Comparison of ENCODE assay signal across 9 mouse cellular contexts in the genomic region with DNA sequence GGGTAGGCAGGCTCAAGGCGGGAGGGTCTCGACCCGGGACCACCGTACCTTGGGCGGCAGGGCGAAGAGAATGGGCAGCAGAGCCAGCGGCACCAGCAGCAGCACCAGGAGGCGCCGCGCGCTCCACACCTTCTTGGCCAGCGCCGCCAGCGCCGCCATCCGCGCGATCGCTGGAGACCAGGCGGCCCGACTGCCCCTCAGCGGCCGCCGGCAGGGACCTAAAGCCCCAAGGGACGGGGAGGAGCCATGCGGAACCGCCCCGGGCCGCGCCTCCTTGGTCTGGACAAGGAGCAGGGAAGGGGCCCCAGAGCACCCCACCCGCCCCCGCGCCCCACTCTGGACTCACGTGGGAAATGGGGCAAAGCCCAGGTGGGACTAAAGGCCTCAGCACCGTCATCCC. TPM values are rescaled to one million over a fixed set of nuclear protein-coding genes. Genes with fewer than 3 reads are reported as not detected.
DNase-seq lines count a peak whose midpoint lies in the region; ATAC-seq and TF ChIP-seq lines count a peak whose summit lies in the region.
"Had no signal": no experiment of that assay in that cellular context is flagged by ENCODE, and none has a peak within 500 bp of the region (broad histone marks: within the 10 kb centered on the region; RNA-seq: fewer than 3 reads in every experiment).

Gene Slc13a3 (minus strand): TSS at position 228 of the 400 bp plus-strand sequence.

- no peak for TF ChIP-seq POLR2A in liver, adult 2 months (IDR thresholded peaks at IDR 0.05; ENCODE audit: extremely low read depth, insufficient read depth, low read length)

- H3K9ac ChIP-seq in heart, embryonic 13.5 days = peak within 1 kb of the TSS; percentile 58
- H3K9ac ChIP-seq in intestine, embryonic 16.5 days (ENCODE audit: low read depth, low read length) = no peak within 1 kb of the TSS
- peak within 1 kb of the TSS; percentile 37 for H3K9ac ChIP-seq in liver, adult 2 months (ENCODE audit: low read depth, low read length)
- H3K9ac ChIP-seq in stomach, embryonic 14.5 days (replicated peaks; ENCODE audit: low read depth, low read length) = no peak within 1 kb of the TSS

- DNase-seq in heart, postnatal 25 days (ENCODE audit: low spot score) = no peak
- DNase-seq in embryonic facial prominence, embryonic 10.5 days (ENCODE audit: low spot score) = peak; percentile 45
- no peak for DNase-seq in liver, adult 2 months (ENCODE audit: extremely low read depth, low read depth, low spot score)
- no peak for DNase-seq in B cell, adult 2 months
- no peak for DNase-seq in natural killer cell, adult 2 months (ENCODE audit: low spot score in 2 of 2)

- no peaks in the 10 kb centered on the region for H3K79me2 ChIP-seq in liver, adult 2 months (ENCODE audit: control insufficient read depth, insufficient read depth, low read length)

- no peak within 1 kb of the TSS for H3K27ac ChIP-seq in heart, embryonic 13.5 days (replicated peaks)
- 0 out of 2 replicates have a peak within 1 kb of the TSS, but pooled peaks have one; percentile 35 for H3K27ac ChIP-seq in embryonic facial prominence, embryonic 10.5 days (replicated peaks)
- no peak within 1 kb of the TSS for H3K27ac ChIP-seq in intestine, embryonic 16.5 days (ENCODE audit: low read length)
- H3K27ac ChIP-seq in liver, adult 2 months (replicated peaks; ENCODE audit: insufficient read depth, low read depth, low read length) = no peak within 1 kb of the TSS
- no peak within 1 kb of the TSS for H3K27ac ChIP-seq in stomach, embryonic 14.5 days (ENCODE audit: low read length)

- peak within 1 kb of the TSS; percentile 26 for H3K4me3 ChIP-seq in heart, embryonic 13.5 days
- H3K4me3 ChIP-seq in embryonic facial prominence, embryonic 10.5 days = peak within 1 kb of the TSS; percentile 51
- H3K4me3 ChIP-seq in intestine, embryonic 16.5 days (ENCODE audit: low read length) = 0 out of 2 replicates have a peak within 1 kb of the TSS, but pooled peaks have one; percentile 9
- peak within 1 kb of the TSS; percentile 39; the same call in 1 of the 2 replicates for H3K4me3 ChIP-seq in liver, adult 2 months (ENCODE audit: insufficient read depth, low read depth, low read length)
- peak within 1 kb of the TSS; percentile 6; the same call in 1 of the 2 replicates for H3K4me3 ChIP-seq in stomach, embryonic 14.5 days (ENCODE audit: low read depth, low read length)

- intact Hi-C loops in heart, postnatal 25 days (cut with DNase I) = no loop called here

- WGBS in heart, embryonic 13.5 days = 2% methylated on average over 35 of the region's 35 CpGs
- 2% methylated on average over 35 of the region's 35 CpGs for WGBS in embryonic facial prominence, embryonic 10.5 days
- WGBS in intestine, embryonic 16.5 days = 2% methylated on average over 31 of the region's 35 CpGs
- 1% methylated on average over 34 of the region's 35 CpGs for WGBS in liver, adult 2 months
- WGBS in stomach, embryonic 14.5 days = 2% methylated on average over 31 of the region's 35 CpGs

- ATAC-seq in heart, embryonic 13.5 days (ENCODE audit: extremely low read depth, insufficient number of reproducible peaks, low FRiP score, low TSS enrichment) = no peak
- ATAC-seq in intestine, embryonic 16.5 days = peak; percentile 26; the same call in 1 of the 2 replicates
- ATAC-seq in stomach, embryonic 14.5 days (ENCODE audit: insufficient number of reproducible peaks, insufficient read depth, low FRiP score, low read depth) = peak; percentile 56; the same call in 1 of the 2 replicates

- H3K27me3 ChIP-seq in heart, embryonic 13.5 days (replicated peaks) = peaks cover 65% of the 10 kb centered on the region
- peaks cover 59% of the 10 kb centered on the region for H3K27me3 ChIP-seq in embryonic facial prominence, embryonic 10.5 days (replicated peaks; ENCODE audit: low read depth, poor library complexity, severe bottlenecking)
- peaks cover 15% of the 10 kb centered on the region for H3K27me3 ChIP-seq in intestine, embryonic 16.5 days (replicated peaks; ENCODE audit: control insufficient read depth, insufficient read depth, low read length)
- no peaks in the 10 kb centered on the region; the same call in 1 of the 2 replicates for H3K27me3 ChIP-seq in liver, adult 2 months (ENCODE audit: control insufficient read depth, insufficient read depth, low read length)
- H3K27me3 ChIP-seq in stomach, embryonic 14.5 days (ENCODE audit: control insufficient read depth, insufficient read depth, low read length) = peaks cover 16% of the 10 kb centered on the region; the same call in 1 of the 2 replicates

- TF ChIP-seq CTCF in liver, adult 2 months (IDR thresholded peaks at IDR 0.05; ENCODE audit: low read depth, low read length) = no peak

- H3K4me1 ChIP-seq in heart, embryonic 13.5 days = peaks cover 12% of the 10 kb centered on the region
- H3K4me1 ChIP-seq in embryonic facial prominence, embryonic 10.5 days = peaks cover 42% of the 10 kb centered on the region
- H3K4me1 ChIP-seq in intestine, embryonic 16.5 days (ENCODE audit: control insufficient read depth, insufficient read depth, low read length) = no peaks in the 10 kb centered on the region
- H3K4me1 ChIP-seq in liver, adult 2 months (ENCODE audit: control insufficient read depth, insufficient read depth, low read length) = no peaks in the 10 kb centered on the region
- no peaks in the 10 kb centered on the region for H3K4me1 ChIP-seq in stomach, embryonic 14.5 days (ENCODE audit: control insufficient read depth, insufficient read depth, low read length)

- no peaks in the 10 kb centered on the region for H3K9me3 ChIP-seq in heart, embryonic 13.5 days
- no peaks in the 10 kb centered on the region for H3K9me3 ChIP-seq in embryonic facial prominence, embryonic 10.5 days
- no peaks in the 10 kb centered on the region for H3K9me3 ChIP-seq in intestine, embryonic 16.5 days (ENCODE audit: control insufficient read depth, low read length)
- no peaks in the 10 kb centered on the region for H3K9me3 ChIP-seq in stomach, embryonic 14.5 days (ENCODE audit: control insufficient read depth, low read depth, low read length)

- H3K36me3 ChIP-seq in heart, embryonic 13.5 days = no peaks in the 10 kb centered on the region
- H3K36me3 ChIP-seq in embryonic facial prominence, embryonic 10.5 days (replicated peaks) = no peaks in the 10 kb centered on the region
- no peaks in the 10 kb centered on the region for H3K36me3 ChIP-seq in intestine, embryonic 16.5 days (ENCODE audit: control insufficient read depth, insufficient read depth, low read length)
- no peaks in the 10 kb centered on the region for H3K36me3 ChIP-seq in liver, adult 2 months (ENCODE audit: control insufficient read depth, insufficient read depth, low read length)
- H3K36me3 ChIP-seq in stomach, embryonic 14.5 days (ENCODE audit: control insufficient read depth, insufficient read depth, low read length) = no peaks in the 10 kb centered on the region

- H3K4me2 ChIP-seq in heart, embryonic 13.5 days = peak within 1 kb of the TSS; percentile 58
- H3K4me2 ChIP-seq in intestine, embryonic 16.5 days (ENCODE audit: low read depth, low read length) = peak within 1 kb of the TSS; percentile 46
- peak within 1 kb of the TSS; percentile 29 for H3K4me2 ChIP-seq in stomach, embryonic 14.5 days (replicated peaks; ENCODE audit: low read depth, low read length)

RNA-seq across cellular contexts. Expression of gene Slc13a3, which starts in this region (rescaled TPM):
- 0.18 and 0.23 TPM in 2 replicates for polyA plus RNA-seq in heart, embryonic 13.5 days (2015; fragmentation: Nextera tagmentation; extraction: Ambion mirVana)
- total RNA-seq in heart, postnatal 25 days (2021) = under 1 TPM; 0.20 to 0.52 TPM
- 0.40 and 0.44 TPM in 2 replicates for polyA plus RNA-seq in embryonic facial prominence, embryonic 10.5 days (2016; fragmentation: Nextera tagmentation; extraction: Ambion mirVana)
- polyA plus RNA-seq in intestine, embryonic 16.5 days (2015; fragmentation: Nextera tagmentation; extraction: Ambion mirVana) = 0.40 and 0.56 TPM in 2 replicates
- total RNA-seq in liver, adult 2 months (2014; rRNA removed) = 8.2 and 8.3 TPM in 2 replicates
- 16.1 and 28.1 TPM in 2 replicates for polyA plus RNA-seq in liver, adult 2 months (2012; rRNA removed)
- polyA plus RNA-seq in stomach, embryonic 14.5 days (2014; fragmentation: Nextera tagmentation; extraction: Ambion mirVana) = 0.38 TPM in 1 of 2 replicates, not detected in the other
- total RNA-seq: MEL had no signal

Comparison
In these comparisons a context has a peak if more than half of its experiments do, and no peak if none do; other contexts are left out.
1. RNA of gene Slc13a3 (polyA plus RNA-seq): 16.1 to 28.1 TPM in liver, adult 2 months; 0.40 to 0.56 TPM in intestine, embryonic 16.5 days, 0.40 to 0.44 TPM in embryonic facial prominence, embryonic 10.5 days, 0.38 TPM in stomach, embryonic 14.5 days and 0.18 to 0.23 TPM in heart, embryonic 13.5 days; every median in the first group is over 10 times any median in the second.
2. Peak in DNase-seq, H3K4me3 ChIP-seq and H3K27ac ChIP-seq in embryonic facial prominence, embryonic 10.5 days; RNA of the gene not detected or under 1 TPM.
3. Peak in ATAC-seq, H3K4me3 ChIP-seq and H3K4me2 ChIP-seq in intestine, embryonic 16.5 days; RNA of the gene not detected or under 1 TPM.
4. Peak in ATAC-seq, H3K4me3 ChIP-seq and H3K4me2 ChIP-seq in stomach, embryonic 14.5 days; RNA of the gene not detected or under 1 TPM.
5. H3K9ac ChIP-seq: peak in heart, embryonic 13.5 days (single experiment) and liver, adult 2 months (single experiment); none in intestine, embryonic 16.5 days (single experiment) and stomach, embryonic 14.5 days (single experiment).
6. Peak in every context shown above with its lines, with median percentiles within 50 percentile points of each other: H3K4me2 ChIP-seq and H3K4me3 ChIP-seq.